Mouse (Mus musculus): ENCODE data around the gene Gm28919. TPM values are rescaled to one million over a fixed set of nuclear protein-coding genes. Genes with fewer than 3 reads are reported as not detected.
"Not testable (repeated sequence)": the region's sequence is repeated elsewhere in the genome, so short reads cannot be mapped to it uniquely, and the experiment has no call there.

The Gm28919 gene
- polyA plus RNA-seq (2015; fragmentation: Nextera tagmentation; extraction: Ambion mirVana), result not detected in 2 replicates

DNA sequence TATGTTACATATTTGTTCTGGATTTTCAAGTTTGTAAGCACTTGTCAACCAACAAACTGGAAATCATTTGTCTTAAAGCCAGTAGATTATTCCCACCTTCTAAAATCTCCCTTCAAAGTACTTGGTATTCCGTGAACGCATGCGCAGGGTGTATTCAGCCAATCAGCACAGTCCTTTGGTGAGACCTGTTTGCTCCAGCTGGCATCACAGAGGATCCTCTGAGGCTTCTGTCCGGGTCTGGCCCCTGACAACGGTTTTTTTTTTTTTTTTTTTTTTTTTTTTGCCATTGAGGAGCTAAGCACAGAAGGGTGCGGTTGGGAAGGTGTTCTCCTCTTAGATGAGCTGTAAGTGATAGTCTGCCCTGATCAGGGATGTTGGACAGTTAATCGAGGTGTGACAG, at the start of gene Gm28919:
Gene Gm28919, plus strand, starts transcription at position 301 of the 400 bp plus-strand sequence.
- H3K27me3 ChIP-seq (ENCODE audit: control insufficient read depth, insufficient read depth, low read depth, low read length); H3K4me2 ChIP-seq (ENCODE audit: low read depth, low read length); H3K9me3 ChIP-seq (ENCODE audit: control insufficient read depth, low read length); H3K36me3 ChIP-seq (ENCODE audit: control insufficient read depth, insufficient read depth, low read length); H3K4me1 ChIP-seq (replicated peaks; ENCODE audit: control insufficient read depth, insufficient read depth, low read length); H3K27ac ChIP-seq (ENCODE audit: low read length); ATAC-seq (ENCODE audit: low read depth); H3K9ac ChIP-seq (ENCODE audit: low read length); H3K4me3 ChIP-seq (ENCODE audit: low read length): not testable (repeated sequence)
- 70% methylated on average over 3 of the region's 7 CpGs for WGBS

Other genes with a start within 250 kb of the Gm28919 start
- gene Gm21719, start 99.3 kb downstream of the Gm28919 start, polyA plus RNA-seq (2015; fragmentation: Nextera tagmentation; extraction: Ambion mirVana), result not detected in 2 replicates